Mouse (Mus musculus) kidney, postnatal 0 days (tissue): ENCODE data around the gene Hist1h2bh. TPM values are rescaled to one million over a fixed set of nuclear protein-coding genes. Genes with fewer than 3 reads are reported as not detected.
"Not testable (repeated sequence)": the region's sequence is repeated elsewhere in the genome, so short reads cannot be mapped to it uniquely, and the experiment has no call there.

Experiments
- ATAC-seq: fragments of 200-750 bp; cut with Nextera tagmentation; replicated peaks from 2 replicates; pipeline ENCODE4 v1.8.0; 2017; ENCODE audit warnings: low read depth, moderate number of reproducible peaks, moderate TSS enrichment, moderate library complexity; ENCODE audit not compliant: low FRiP score
- DNase-seq: peaks from one replicate; pipeline ENCODE4 v3.0.0-alpha.2; 2016; ENCODE audit warnings: low spot score
- H3K27ac ChIP-seq: fragments of 300-500 bp; sonication (generic); 2 replicates; pipeline ENCODE4 v1.5.1; 2014; ENCODE audit warnings: mild to moderate bottlenecking
- H3K27me3 ChIP-seq: fragments of 300-500 bp; sonication (generic); 2 replicates; pipeline ENCODE4 v1.6.1; 2014; ENCODE audit warnings: low read length, mixed read lengths; ENCODE audit not compliant: insufficient read depth
- H3K36me3 ChIP-seq: fragments of 300-500 bp; sonication (generic); 2 replicates; pipeline ENCODE4 v1.6.1; 2014; ENCODE audit warnings: low read length, mixed read lengths; ENCODE audit not compliant: insufficient read depth
- H3K4me1 ChIP-seq: fragments of 300-500 bp; sonication (generic); replicated peaks from 2 replicates; pipeline ENCODE4 v1.6.1; 2014; ENCODE audit warnings: antibody characterized with exemption, low read length, mixed read lengths; ENCODE audit not compliant: insufficient read depth
- H3K4me2 ChIP-seq: fragments of 300-500 bp; sonication (generic); 2 replicates; pipeline ENCODE4 v1.6.1; 2014; ENCODE audit warnings: mild to moderate bottlenecking, low read length, moderate library complexity, mixed read lengths
- H3K4me3 ChIP-seq: fragments of 300-500 bp; sonication (generic); replicated peaks from 2 replicates; pipeline ENCODE4 v1.5.1; 2014; ENCODE audit warnings: low read depth, low read length
- H3K9ac ChIP-seq: fragments of 300-500 bp; sonication (generic); 2 replicates; pipeline ENCODE4 v1.6.1; 2014; ENCODE audit warnings: low read depth, low read length
- H3K9me3 ChIP-seq: fragments of 300-500 bp; sonication (generic); replicated peaks from 2 replicates; pipeline ENCODE4 v1.6.1; 2016; ENCODE audit warnings: low read length, inconsistent platforms, mixed read lengths
- CTCF ChIP-seq: IDR thresholded peaks from 2 replicates; pipeline ENCODE4 v1.5.1; 2016; ENCODE audit warnings: antibody characterized with exemption, low read depth, mild to moderate bottlenecking, moderate library complexity
- WGBS: fragments of 180-500 bp; shearing (Covaris S2); extraction: QIAGEN DNeasy Blood & Tissue Kit; methylation state at CpG from one replicate; pipeline ENCODE4 v1.1.7; 2014; 5-methylcytosine and 5-hydroxymethylcytosine counted together
- polyA plus RNA-seq: library from polyadenylated mRNA; unstranded; fragments of >200 nt; fragmentation: Nextera tagmentation; extraction: Ambion mirVana; gene quantifications from 2 replicates; pipeline ENCODE4 v1.2.1, GENCODE M21; 2015

Gene Hist1h2bh
- polyA plus RNA-seq, 1 experiment from 2014 or later: 0.37 TPM

DNA sequence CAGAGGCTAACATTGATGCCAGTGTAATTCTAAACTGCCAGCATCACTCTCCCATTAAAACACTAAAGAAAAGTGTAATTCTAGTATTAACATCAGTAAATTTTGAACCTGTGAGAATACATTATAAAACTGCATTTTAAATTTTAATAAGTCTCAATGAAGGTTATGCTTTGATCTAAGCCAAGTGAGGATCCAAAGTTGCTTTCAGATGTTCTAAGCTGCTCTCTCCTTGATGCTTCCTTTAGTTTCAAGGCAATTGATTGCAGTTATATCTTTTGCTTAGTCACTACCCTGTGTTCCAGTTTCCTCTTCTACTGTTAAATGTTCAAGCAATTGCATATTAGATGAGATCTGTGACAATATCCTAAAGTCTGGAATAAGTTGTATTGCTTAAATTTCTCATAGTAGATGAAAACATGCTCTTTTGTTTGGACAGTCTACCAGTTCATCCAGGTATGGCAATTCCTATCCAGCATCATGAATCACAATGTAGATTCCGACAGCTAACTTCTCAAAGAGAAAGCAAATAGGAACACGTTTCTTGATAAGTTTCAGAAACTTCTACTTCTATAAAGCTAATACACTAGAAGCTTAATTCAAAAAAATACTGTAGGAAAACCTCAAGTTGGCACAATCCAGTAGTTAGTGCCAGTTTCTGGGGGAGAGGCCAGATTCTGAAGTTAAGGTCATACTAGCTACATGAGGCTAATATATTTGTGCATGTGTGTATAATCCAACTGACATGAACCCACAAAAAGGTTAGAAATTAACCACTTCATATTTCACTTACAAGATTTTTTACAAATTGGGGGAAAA is 29.2 kb upstream of the Hist1h2bh start:
- Histone ChIP-seq H3K27me3 (no peaks in the 10 kb centered on the region), H3K36me3 (no peaks in the 10 kb centered on the region), H3K4me2 (peak overlapping the region; percentile 64), H3K9me3 (no peaks in the 10 kb centered on the region), H3K4me1 (peaks cover 13% of the 10 kb centered on the region; the same call in 1 of the 2 replicates), H3K27ac (peak overlapping the region; percentile 95), H3K4me3 (peak overlapping the region; percentile 48), H3K9ac (peak overlapping the region; percentile 47)
- 19% methylated on average over 2 of the region's 2 CpGs for WGBS
- no peak for ATAC-seq
- no peak for TF ChIP-seq CTCF
- DNase-seq: peak; percentile 58

DNA sequence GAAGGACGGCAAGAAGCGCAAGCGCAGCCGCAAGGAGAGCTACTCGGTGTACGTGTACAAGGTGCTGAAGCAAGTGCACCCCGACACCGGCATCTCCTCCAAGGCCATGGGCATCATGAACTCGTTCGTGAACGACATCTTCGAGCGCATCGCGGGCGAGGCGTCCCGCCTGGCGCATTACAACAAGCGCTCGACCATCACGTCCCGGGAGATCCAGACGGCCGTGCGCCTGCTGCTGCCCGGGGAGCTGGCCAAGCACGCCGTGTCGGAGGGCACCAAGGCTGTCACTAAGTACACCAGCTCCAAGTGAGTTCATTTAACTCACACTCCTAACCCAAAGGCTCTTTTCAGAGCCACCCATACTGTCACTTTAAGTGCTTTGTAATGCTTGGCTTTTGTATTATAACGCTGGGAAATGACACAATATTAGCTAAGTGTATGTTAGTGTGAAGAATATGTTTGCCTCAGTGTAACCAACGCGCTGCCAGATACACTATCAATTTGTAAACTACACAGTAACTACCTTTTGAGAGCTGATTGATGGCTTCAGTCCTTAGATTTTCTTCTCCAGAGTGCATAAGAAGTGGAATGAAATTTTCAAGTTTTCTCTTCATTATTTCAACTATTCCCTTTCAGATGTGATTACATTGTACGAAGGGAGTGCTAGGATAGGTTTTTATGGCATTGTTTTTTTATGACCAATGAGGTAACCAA is 28.5 kb upstream of the Hist1h2bh start:
- not testable (repeated sequence) for H3K27me3 ChIP-seq, H3K36me3 ChIP-seq, ATAC-seq, H3K9me3 ChIP-seq
- H3K9ac ChIP-seq: peak overlapping the region; percentile 47
- peak overlapping the region; percentile 48 for H3K4me3 ChIP-seq
- peaks cover 12% of the 10 kb centered on the region; the same call in 1 of the 2 replicates for H3K4me1 ChIP-seq
- H3K27ac ChIP-seq: peak overlapping the region; percentile 95
- peak overlapping the region; percentile 64 for H3K4me2 ChIP-seq
- DNase-seq: peak; percentile 48
- 1% methylated on average over 9 of the region's 34 CpGs for WGBS

DNA sequence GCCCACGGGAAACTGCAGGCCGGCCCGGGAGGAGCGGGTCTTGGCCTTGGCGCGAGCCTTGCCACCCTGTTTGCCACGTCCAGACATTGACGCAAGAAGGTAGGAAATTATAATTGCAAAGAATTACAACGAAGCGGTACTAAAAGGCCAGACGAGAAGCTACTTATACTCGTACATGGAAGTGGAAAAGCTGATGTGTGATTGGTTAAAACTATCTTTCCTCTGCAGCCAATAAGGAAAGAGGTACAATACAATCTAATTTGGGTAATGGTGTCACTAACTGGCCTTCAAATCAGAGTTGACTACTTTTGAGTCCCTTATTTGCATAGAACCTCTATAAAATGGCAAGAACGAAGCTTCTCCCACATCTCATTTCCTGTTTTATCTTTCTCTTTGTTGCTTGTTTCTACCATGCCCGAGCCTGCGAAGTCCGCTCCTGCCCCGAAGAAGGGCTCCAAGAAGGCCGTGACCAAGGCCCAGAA is 27.9 kb upstream of the Hist1h2bh start, which contains the start of the genes Hist1h2ae and Hist1h2bg:
Gene Hist1h2ae, minus strand, starts transcription at position 199 of the 482 bp plus-strand sequence.
Gene Hist1h2bg, plus strand, starts transcription at position 375 of the 482 bp plus-strand sequence.
- Histone ChIP-seq H3K9ac (peak within 1 kb of the TSS; percentile 55), H3K4me2 (peak within 1 kb of the TSS; percentile 64), H3K36me3 (no peaks in the 10 kb centered on the region), H3K27me3 (no peaks in the 10 kb centered on the region), H3K4me1 (0 out of 2 replicates have a peak, but pooled peaks cover 7% of the 10 kb centered on the region), H3K9me3 (no peaks in the 10 kb centered on the region), H3K4me3 (peak within 1 kb of the TSS; percentile 48), H3K27ac (peak within 1 kb of the TSS; percentile 95)
- peak; percentile 99 for DNase-seq
- ATAC-seq: peak; percentile 86
- WGBS: under 1% methylated on average over 18 of the region's 18 CpGs
- no peak for TF ChIP-seq CTCF

DNA sequence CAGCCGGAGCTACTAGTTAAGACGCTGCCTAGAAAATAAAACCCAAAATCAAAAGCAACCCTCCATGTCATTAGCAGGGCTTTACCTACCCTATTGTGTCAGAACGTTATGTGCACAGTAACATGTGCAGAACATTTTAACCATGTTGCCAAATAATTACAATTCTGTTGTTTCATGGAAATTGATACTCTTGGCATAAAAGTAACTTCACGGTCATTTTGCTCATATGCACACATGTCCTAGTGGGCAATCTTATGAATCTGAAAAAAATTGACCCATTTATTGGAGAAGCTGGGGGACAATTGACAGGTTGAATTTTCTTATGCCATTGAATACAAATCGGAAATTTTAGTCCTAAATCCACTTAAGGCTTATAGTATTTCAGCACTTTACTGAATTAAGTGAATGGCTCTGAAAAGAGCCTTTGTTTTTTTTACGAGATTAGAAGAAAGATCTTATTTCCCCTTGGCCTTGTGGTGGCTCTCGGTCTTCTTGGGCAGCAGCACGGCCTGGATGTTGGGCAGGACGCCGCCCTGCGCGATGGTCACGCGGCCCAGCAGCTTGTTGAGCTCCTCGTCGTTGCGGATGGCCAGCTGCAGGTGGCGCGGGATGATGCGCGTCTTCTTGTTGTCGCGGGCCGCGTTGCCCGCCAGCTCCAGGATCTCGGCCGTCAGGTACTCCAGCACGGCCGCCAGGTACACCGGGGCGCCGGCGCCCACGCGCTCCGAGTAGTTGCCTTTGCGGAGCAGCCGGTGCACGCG is 27.2 kb upstream of the Hist1h2bh start:
- 2% methylated on average over 21 of the region's 41 CpGs for WGBS
- not testable (repeated sequence) for H3K27me3 ChIP-seq, DNase-seq, H3K4me1 ChIP-seq, H3K9me3 ChIP-seq, H3K36me3 ChIP-seq
- peak overlapping the region; percentile 48 for H3K4me3 ChIP-seq
- H3K27ac ChIP-seq: peak overlapping the region; percentile 95
- peak overlapping the region; percentile 64 for H3K4me2 ChIP-seq
- H3K9ac ChIP-seq: peak overlapping the region; percentile 55; the same call in 1 of the 2 replicates
- peak; percentile 8; the same call in 1 of the 2 replicates for ATAC-seq

DNA sequence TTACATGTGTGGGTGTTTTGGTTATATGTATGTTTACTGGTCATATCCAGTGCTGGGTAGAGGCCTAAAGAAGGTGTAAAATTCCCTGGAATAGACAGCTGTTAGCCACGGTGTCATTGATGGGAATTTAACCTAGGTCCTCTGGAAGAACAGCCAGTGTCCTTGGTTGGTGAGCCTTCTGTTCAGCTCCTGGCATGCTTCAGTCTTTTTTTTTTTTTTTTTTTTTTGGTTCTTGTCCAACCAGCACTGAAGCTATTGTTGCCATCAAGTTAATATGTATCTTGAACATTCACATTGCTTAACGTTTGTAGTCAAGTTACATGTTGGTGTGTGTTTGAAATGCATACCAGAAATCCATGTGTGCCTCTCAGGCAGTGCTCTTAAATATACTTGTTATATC is 21.3 kb upstream of the Hist1h2bh start:
- no peak for ATAC-seq
- H3K27ac ChIP-seq: no peak overlapping the region
- H3K36me3 ChIP-seq: no peaks in the 10 kb centered on the region
- H3K4me1 ChIP-seq: no peaks in the 10 kb centered on the region
- H3K9ac ChIP-seq: no peak overlapping the region
- H3K4me2 ChIP-seq: no peak overlapping the region
- no peak overlapping the region for H3K4me3 ChIP-seq
- no peak for DNase-seq
- no peak for TF ChIP-seq CTCF
- H3K27me3 ChIP-seq: no peaks in the 10 kb centered on the region
- H3K9me3 ChIP-seq: no peaks in the 10 kb centered on the region
- 77% methylated on average over 2 of the region's 2 CpGs for WGBS
